Mouse (Mus musculus) cerebellum, adult 8-10 months (tissue): Measurements from ENCODE around the gene Wasf2.
A peak's percentile ranks its signal among the peaks of the same experiment; 100 is the strongest.

ENCODE experiments used
- DNase-seq: peaks from one replicate; pipeline ENCODE4 v3.0.0; 2022

Wasf2 gene

GRCm38 (mm10) chr4:133101751-133102150 lies 28.6 kb upstream of the Wasf2 start:
- no peak for DNase-seq

DNA sequence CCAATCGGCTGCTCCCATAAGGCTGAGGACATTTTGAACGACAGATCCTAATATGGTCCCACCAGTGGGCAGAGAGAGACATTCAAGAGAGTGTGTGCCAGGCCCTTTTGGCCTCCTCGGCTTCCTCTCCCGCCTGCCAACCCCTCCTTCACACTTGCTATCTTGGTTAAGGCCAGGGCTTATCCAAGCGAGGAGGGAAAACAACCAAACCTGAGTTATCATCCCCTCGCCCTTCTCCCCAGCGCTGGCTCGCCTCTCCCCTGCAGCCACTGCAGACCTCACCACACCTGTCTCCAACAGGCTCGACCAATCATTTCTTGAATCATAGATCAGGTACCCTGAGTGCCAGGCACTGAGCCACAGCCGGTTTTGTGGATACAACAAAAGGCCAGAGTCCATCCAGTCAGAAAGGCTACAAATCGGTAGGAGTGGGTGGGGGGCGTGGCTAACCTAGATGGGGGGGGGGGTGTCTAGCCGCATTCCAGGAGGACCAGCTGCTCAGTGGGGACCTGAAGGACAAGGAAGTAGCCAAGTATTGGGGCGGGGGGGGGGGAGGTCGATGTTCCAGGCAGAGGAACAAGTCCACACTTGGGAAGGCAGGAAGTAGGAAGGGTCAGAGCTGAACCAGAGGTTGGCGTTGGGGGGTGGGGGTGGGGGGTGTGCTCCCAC lies 26.6 kb upstream of the Wasf2 start:
- DNase-seq: peak; percentile 51

DNA sequence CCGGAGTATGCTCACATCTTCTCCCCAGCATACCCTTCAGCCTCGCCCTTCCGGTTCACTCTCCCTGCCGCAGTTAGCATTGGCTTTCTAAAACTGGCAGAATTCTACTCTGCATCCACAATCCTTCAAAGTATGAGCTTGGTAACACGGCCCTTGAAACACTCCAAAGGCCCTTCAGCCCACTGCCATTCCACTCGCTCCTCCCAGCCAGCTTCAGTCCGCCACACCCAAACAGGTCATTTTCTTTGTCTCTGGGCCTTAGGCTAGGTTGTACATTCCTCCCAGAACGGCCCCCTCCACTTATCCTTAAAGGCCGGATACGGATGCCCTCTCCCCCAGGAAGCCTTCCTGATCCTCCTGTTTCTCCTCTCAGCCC lies 26.1 kb upstream of the Wasf2 start:
- DNase-seq: no peak

DNA sequence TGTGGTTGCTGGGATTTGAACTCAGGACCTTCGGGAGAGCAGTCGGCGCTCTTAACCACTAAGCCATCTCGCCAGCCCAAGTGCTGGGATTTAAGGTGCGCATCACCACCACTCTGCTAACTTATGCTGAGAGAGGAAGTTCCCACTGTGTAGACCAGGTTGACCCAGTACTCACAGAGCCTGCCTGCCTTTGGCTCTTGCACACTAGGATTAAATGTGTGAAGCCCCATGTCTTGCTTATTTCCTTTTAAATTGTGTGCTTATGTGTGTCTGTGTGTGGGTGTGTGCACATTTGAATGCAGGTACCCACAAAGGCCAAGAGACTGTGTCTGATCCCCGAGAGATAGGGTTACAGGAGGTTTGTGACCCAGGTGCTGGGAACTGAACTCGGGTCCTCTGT lies 23.6 kb upstream of the Wasf2 start:
- DNase-seq: no peak

- no peak for DNase-seq
These were observed 22.5 kb upstream of the Wasf2 start for GRCm38 (mm10) chr4:133107788-133108281.

DNA sequence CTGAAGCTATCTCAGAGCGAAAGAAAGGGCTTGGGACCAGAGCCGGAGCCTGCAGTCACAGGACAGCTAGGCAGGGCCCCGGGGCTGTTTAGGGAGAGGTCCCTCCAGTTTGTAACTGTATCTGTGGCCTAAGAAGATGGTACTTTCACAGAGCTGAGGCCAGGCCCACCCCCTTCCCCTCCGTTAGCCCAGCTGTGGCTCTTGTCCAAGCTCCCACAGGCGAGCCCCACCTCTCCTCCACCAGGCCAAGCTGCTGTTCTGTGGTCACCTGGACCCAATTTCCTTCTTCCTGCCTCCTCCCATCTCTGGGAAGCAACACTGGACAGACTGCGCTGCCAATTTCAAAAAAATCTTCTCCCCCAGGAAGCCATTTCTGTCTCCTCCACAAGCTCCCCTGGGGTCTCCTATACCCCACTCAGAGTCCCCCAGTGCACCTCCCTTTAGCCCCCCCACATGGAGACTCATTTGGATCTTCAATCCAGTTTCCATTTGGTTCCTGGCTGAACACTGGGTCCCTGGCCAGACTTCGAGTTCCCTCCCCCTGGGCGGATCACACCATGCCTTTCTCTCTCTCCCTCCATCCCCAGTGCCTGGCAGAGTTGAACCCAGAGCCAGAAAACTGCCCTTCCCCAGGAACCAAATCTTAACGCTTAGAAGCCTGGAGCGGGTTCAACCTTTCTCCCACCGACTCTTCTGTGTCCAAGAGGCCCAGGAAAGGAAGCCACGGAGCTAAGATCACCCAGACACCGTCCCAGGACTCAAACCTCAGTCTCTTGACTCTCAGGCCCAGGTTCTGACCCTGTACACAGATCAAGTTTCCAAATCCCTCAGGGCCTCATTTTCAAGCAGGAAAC lies 21.6 kb upstream of the Wasf2 start:
- no peak for DNase-seq

- no peak for DNase-seq
These were observed 20.9 kb upstream of the Wasf2 start for GRCm38 (mm10) chr4:133109335-133109801.

- DNase-seq: no peak
These were observed 18.0 kb upstream of the Wasf2 start for GRCm38 (mm10) chr4:133112175-133112838.

GRCm38 (mm10) chr4:133113351-133113882 lies 16.9 kb upstream of the Wasf2 start:
- DNase-seq: no peak

DNA sequence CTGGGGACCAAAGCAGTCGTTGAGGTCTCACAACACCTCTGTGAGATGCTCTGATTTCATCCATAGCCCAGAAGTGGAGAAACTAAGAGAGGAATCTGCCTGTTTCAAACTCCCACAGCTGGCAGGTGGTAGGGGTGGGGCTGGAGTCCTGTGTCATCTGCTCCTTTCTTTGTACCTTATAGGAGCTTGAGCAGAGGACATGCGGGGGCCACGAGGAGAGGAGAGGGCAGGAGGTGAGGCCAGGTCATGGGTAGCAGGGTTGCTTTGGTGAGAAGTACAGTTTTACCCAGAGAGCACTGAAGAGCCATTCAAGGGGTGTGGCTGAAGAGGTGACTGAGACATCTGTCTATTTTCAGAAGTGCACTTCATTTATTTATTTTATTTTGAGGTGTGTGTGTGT lies 15.5 kb upstream of the Wasf2 start:
- DNase-seq: no peak

- DNase-seq: no peak
These were observed 14.4 kb upstream of the Wasf2 start for GRCm38 (mm10) chr4:133115721-133116429.

DNA sequence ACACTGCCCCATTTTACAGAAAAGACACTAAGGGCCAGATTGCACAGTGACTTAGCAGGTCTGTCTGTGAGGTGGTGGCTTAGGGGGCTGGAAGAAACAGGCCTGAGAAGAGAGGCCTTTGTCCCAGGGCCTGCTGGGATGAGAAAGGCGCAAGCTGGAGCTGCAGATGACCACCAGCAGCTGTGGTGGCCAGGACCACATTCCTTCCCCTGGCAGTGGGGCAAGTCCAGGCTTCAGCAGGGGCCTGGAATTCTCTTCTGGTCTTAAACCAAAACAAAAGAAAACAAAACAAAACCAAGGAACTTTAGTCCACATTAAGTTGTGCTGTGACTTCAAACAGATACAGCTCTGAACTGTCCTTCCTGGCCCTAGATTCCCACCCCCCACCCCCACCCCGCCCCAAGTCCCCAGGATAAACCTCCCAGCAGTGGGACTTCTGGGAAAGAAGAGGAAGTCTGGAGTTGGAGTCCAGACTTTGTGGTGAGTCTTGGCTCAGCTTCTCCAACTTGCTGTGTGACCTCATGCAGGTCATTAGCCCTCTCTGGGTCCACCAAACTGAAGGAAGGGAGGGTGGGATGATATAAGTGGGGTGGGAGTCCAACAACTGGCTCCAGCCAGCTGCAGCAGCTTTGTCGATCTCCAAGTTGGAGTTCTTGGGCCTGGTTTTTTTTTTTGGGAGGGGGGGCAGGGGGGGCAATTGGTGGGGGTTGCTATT lies 13.4 kb upstream of the Wasf2 start:
- DNase-seq: no peak

- DNase-seq: peak; percentile 57
These were observed 12.5 kb upstream of the Wasf2 start for GRCm38 (mm10) chr4:133117556-133118411.

DNA sequence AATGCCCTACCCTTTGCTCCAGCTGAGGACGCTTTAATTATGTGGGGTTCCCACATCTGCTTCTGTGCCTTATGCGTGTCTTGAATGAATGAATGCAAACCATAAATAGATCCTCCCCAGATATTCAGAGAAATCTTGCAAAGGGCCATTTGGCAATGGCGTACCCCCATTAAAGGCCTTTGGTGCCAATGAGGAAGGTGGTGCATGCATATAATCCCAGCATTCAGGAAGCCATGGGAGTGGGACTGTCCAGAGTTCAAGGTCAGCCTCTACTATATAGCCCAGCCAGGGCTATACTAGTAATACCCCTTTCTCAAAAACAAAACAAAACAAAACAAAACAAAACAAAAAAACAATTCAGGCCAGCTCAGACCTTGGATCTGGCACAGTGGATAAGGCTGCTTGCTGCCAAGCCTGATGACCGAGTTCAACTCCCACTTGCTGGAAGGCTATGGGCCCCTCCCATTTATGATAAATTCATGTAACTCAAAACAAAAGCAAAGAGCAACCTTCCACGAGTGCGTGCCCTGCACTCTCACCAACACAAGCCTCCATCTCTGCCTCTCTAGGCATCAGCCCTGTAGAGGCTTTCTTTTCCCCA lies 11.4 kb upstream of the Wasf2 start:
- no peak for DNase-seq

- no peak for DNase-seq
These were observed 10.7 kb upstream of the Wasf2 start for GRCm38 (mm10) chr4:133119579-133119978.

- DNase-seq: no peak
These were observed 9.4 kb upstream of the Wasf2 start for GRCm38 (mm10) chr4:133120833-133121321.

DNA sequence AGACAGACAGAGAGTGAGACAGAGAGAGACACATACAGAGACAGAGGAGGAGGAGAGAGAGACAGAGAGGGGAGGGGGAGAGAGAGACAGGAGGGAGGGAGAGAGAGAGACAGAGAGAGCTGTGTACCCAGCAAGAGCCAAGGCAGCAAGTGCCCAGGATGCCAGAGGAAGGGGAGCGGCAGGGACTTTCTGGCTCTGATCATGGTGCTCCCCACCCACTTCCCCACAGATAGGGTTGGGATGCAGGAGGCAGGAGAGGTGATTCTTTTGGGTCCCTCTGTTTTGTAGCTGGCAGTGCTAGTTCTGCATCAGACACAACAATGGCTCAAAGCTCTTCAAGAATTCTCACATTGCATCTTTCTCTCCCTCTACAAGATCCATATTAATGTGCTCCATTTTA lies 8.9 kb upstream of the Wasf2 start:
- no peak for DNase-seq

DNA sequence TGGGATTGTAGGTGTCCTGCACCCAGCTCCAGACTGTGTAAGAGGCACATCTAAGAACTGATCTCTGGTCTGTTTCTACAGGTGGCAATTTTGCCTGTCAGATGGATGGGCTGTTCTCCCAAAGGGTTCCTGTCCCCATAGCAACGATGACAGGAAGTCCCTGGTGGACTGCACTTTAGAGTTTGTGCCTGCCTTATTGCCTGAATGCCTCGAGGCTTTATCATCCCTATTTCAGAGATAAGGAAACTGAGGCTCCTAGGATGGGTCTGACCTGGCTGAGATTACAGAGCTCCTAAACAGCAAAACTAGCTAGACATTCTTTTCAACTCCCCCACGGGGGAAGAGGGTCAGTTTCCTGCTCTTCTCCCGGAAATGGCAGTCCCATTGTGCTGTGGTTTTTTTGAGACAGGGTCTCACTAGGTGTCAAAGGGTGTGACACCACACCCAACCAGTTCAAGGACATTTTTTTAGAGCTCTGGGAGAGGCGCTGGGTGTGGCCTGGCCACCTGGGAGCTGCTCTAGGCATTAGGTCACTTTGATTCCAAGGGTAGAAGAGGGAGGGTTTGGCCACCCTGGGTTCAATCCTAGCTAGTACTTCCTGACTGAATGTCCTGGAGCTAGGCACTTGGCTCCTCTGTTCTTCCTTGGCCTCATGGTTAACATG lies 8.2 kb upstream of the Wasf2 start:
- DNase-seq: no peak

DNA sequence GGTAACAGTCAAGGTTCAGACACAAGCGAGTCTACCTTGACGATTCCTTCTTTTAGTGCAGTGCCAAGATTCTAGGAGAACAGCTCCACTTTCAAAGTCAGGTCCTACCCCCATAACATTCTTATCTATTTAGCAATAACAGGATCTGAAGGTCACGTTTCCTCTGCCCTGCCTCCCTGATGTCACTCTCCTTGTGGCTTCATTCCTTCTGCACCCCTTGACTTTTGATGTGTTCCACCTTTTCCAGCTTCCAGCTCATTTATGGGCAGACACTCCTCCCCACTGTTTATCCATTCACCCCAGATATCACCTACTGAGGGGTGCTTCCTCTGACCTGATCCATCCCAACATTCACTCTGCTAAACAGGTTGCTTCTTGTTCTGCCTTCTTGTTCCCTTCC lies 3.2 kb upstream of the Wasf2 start:
- DNase-seq: no peak

- no peak for DNase-seq
These were observed 2.4 kb upstream of the Wasf2 start for GRCm38 (mm10) chr4:133127894-133128293.
